Mouse (Mus musculus) heart, embryonic 12.5 days (tissue): ENCODE measurements around the gene Mbnl1. TPM values are rescaled to one million over a fixed set of nuclear protein-coding genes. Genes with fewer than 3 reads are reported as not detected.

Experiments used
- ATAC-seq: fragments of 200-750 bp; cut with Nextera tagmentation; 2 replicates; pipeline ENCODE4 v1.8.0; 2017; ENCODE audit warnings: moderate TSS enrichment, moderate library complexity; ENCODE audit not compliant: insufficient number of reproducible peaks, low FRiP score
- H3K27ac ChIP-seq: fragments of 300-500 bp; sonication (generic); 2 replicates; pipeline ENCODE4 v1.5.1; 2016; ENCODE audit warnings: mild to moderate bottlenecking, moderate library complexity; ENCODE audit not compliant: poor library complexity, severe bottlenecking
- H3K27me3 ChIP-seq: fragments of 300-500 bp; sonication (generic); replicated peaks from 2 replicates; pipeline ENCODE4 v1.6.1; 2016; ENCODE audit warnings: mild to moderate bottlenecking, moderate library complexity
- H3K36me3 ChIP-seq: fragments of 300-500 bp; sonication (generic); 2 replicates; pipeline ENCODE4 v1.6.1; 2016; ENCODE audit warnings: mild to moderate bottlenecking, moderate library complexity
- H3K4me1 ChIP-seq: fragments of 300-500 bp; sonication (generic); replicated peaks from 2 replicates; pipeline ENCODE4 v1.6.1; 2016; ENCODE audit warnings: mild to moderate bottlenecking
- H3K4me2 ChIP-seq: fragments of 300-500 bp; sonication (generic); 2 replicates; pipeline ENCODE4 v1.6.1; 2016; ENCODE audit warnings: mild to moderate bottlenecking, moderate library complexity
- H3K4me3 ChIP-seq: fragments of 300-500 bp; sonication (generic); 2 replicates; pipeline ENCODE4 v1.5.1; 2016; ENCODE audit warnings: mild to moderate bottlenecking
- H3K9ac ChIP-seq: fragments of 300-500 bp; sonication (generic); 2 replicates; pipeline ENCODE4 v1.6.1; 2016; ENCODE audit warnings: mild to moderate bottlenecking, moderate library complexity
- H3K9me3 ChIP-seq: fragments of 300-500 bp; sonication (generic); replicated peaks from 2 replicates; pipeline ENCODE4 v1.6.1; 2016; ENCODE audit warnings: mild to moderate bottlenecking, moderate library complexity
- WGBS: fragments of 180-500 bp; shearing (Covaris S2); methylation state at CpG from one replicate; pipeline ENCODE4 v1.1.7; 2016; 5-methylcytosine and 5-hydroxymethylcytosine counted together
- polyA plus RNA-seq: library from polyadenylated mRNA; unstranded; fragments of >200 nt; fragmentation: Nextera tagmentation; extraction: Ambion mirVana; gene quantifications from 2 replicates; pipeline ENCODE4 v1.2.1, GENCODE M21; 2016

Gene Mbnl1
- polyA plus RNA-seq, 1 experiment from 2014 or later = 77.4 TPM

DNA sequence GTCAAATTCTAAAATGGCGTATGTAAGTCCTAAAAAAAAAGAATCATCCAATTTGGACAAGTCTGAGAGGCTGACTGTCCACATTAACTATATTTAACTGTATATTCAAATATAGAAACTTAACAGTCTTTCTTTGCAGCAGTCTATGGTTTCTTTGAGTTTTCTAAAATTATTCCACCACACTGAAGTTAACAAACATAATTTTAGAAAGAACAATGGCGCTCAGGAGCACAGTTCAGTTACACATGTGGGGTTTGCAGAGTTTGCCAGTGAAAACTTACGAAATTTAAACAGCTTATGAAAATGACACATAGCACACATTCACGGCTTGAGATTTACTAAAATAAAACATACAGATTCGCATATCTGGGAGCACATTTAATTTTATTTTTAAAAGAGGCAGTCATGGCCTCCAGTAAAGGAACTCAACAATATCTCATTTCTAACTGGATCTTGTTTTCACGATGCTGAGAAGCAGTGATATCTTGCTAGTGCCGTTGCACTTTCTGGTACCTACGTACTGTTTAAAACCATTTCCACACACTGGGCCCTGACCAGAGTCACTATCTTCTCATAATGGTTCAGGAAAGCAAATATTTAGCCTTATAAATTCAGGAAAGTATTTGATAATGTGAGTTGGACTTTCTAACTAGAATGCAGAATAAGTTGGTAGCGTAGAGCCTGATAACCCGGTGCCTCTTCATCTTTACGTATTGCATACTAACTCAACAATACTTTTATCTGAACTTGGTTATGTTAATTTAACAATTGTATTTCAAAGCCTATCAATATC is 1.4 kb downstream of the Mbnl1 start:
- Histone ChIP-seq H3K4me1 (0 out of 2 replicates have a peak, but pooled peaks cover 4% of the 10 kb centered on the region), H3K4me2 (no peak overlapping the region), H3K27ac (no peak overlapping the region), H3K27me3 (no peaks in the 10 kb centered on the region), H3K9me3 (no peaks in the 10 kb centered on the region), H3K9ac (no peak overlapping the region), H3K36me3 (no peaks in the 10 kb centered on the region), H3K4me3 (no peak overlapping the region)
- no peak for ATAC-seq
- WGBS = 87% methylated on average over 11 of the region's 11 CpGs

DNA sequence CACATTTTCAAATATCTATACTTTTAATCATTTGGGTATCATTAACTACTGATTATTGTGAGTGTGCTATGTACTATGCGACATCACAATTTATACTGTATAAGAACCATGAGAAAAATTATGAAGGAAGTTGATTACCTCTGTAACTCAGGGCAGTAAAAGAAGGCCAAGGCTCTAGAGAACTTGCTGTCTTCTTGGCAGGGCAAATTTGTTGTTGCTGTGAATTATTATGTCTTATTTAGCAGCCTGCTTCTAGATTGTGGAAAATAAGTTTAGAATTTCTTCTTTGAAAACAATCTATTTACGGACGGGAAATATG is 2.0 kb downstream of the Mbnl1 start:
- no peaks in the 10 kb centered on the region for H3K36me3 ChIP-seq
- no peak overlapping the region for H3K4me3 ChIP-seq
- H3K4me1 ChIP-seq = 0 out of 2 replicates have a peak, but pooled peaks cover under 1% of the 10 kb centered on the region
- ATAC-seq = no peak
- H3K27me3 ChIP-seq = no peaks in the 10 kb centered on the region
- 93% methylated on average over 3 of the region's 3 CpGs for WGBS
- no peak overlapping the region for H3K4me2 ChIP-seq
- H3K27ac ChIP-seq = no peak overlapping the region
- no peak overlapping the region for H3K9ac ChIP-seq
- H3K9me3 ChIP-seq = no peaks in the 10 kb centered on the region

GRCm38 (mm10) chr3:60475055-60475454 is 2.4 kb downstream of the Mbnl1 start:
- Histone ChIP-seq H3K27ac (no peak overlapping the region), H3K9ac (no peak overlapping the region), H3K27me3 (no peaks in the 10 kb centered on the region), H3K4me1 (no peaks in the 10 kb centered on the region), H3K9me3 (no peaks in the 10 kb centered on the region), H3K4me3 (no peak overlapping the region), H3K36me3 (no peaks in the 10 kb centered on the region), H3K4me2 (no peak overlapping the region)
- 87% methylated on average over 2 of the region's 2 CpGs for WGBS
- ATAC-seq = no peak

- ATAC-seq = no peak
- Histone ChIP-seq H3K27me3 (no peaks in the 10 kb centered on the region), H3K36me3 (no peaks in the 10 kb centered on the region), H3K27ac (no peak overlapping the region), H3K9ac (no peak overlapping the region), H3K4me3 (no peak overlapping the region), H3K9me3 (no peaks in the 10 kb centered on the region), H3K4me2 (no peak overlapping the region), H3K4me1 (no peaks in the 10 kb centered on the region)
- WGBS = 78% methylated on average over 6 of the region's 6 CpGs
Observed at GRCm38 (mm10) chr3:60476751-60477255, 4.2 kb downstream of the Mbnl1 start.

GRCm38 (mm10) chr3:60478433-60478832 is 5.8 kb downstream of the Mbnl1 start:
- Histone ChIP-seq H3K36me3 (no peaks in the 10 kb centered on the region), H3K4me1 (no peaks in the 10 kb centered on the region), H3K4me2 (no peak overlapping the region), H3K27me3 (no peaks in the 10 kb centered on the region), H3K9ac (no peak overlapping the region), H3K9me3 (no peaks in the 10 kb centered on the region), H3K4me3 (no peak overlapping the region), H3K27ac (no peak overlapping the region)
- ATAC-seq = no peak
- WGBS = 71% methylated on average over 2 of the region's 2 CpGs

GRCm38 (mm10) chr3:60480716-60481115 is 8.1 kb downstream of the Mbnl1 start:
- H3K27ac ChIP-seq = no peak overlapping the region
- H3K4me1 ChIP-seq = 0 out of 2 replicates have a peak, but pooled peaks cover 2% of the 10 kb centered on the region
- 85% methylated on average over 2 of the region's 2 CpGs for WGBS
- H3K9me3 ChIP-seq = no peaks in the 10 kb centered on the region
- no peaks in the 10 kb centered on the region for H3K27me3 ChIP-seq
- no peak overlapping the region for H3K9ac ChIP-seq
- H3K4me3 ChIP-seq = no peak overlapping the region
- ATAC-seq = no peak
- no peaks in the 10 kb centered on the region for H3K36me3 ChIP-seq
- H3K4me2 ChIP-seq = no peak overlapping the region

GRCm38 (mm10) chr3:60481740-60482399 is 9.2 kb downstream of the Mbnl1 start:
- Histone ChIP-seq H3K36me3 (no peaks in the 10 kb centered on the region), H3K4me1 (0 out of 2 replicates have a peak, but pooled peaks cover 2% of the 10 kb centered on the region), H3K9ac (no peak overlapping the region), H3K9me3 (no peaks in the 10 kb centered on the region), H3K27me3 (no peaks in the 10 kb centered on the region), H3K27ac (no peak overlapping the region), H3K4me3 (no peak overlapping the region), H3K4me2 (no peak overlapping the region)
- 90% methylated on average over 2 of the region's 2 CpGs for WGBS
- ATAC-seq = no peak

DNA sequence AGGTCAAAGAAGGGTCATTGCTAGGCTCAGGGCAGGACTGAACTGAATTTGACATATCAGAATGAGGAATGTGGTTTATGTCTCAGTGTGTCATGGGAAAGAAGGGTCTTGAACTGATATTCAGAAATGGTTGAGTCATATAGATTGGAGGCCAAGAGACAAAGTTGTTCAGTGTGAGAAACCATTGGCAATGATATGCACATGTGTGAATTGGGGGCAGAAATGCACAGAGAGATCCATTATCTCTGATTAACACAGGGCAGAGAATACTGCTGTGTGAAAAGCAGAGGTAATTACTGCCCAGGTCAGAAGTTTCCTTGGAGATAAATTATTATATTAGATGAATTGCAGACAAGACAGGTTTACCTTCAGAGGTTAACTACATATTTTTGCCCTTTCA is 10.7 kb downstream of the Mbnl1 start:
- Histone ChIP-seq H3K9ac (no peak overlapping the region), H3K27me3 (no peaks in the 10 kb centered on the region), H3K27ac (no peak overlapping the region), H3K9me3 (no peaks in the 10 kb centered on the region), H3K4me3 (no peak overlapping the region), H3K4me2 (no peak overlapping the region), H3K36me3 (no peaks in the 10 kb centered on the region), H3K4me1 (0 out of 2 replicates have a peak, but pooled peaks cover 2% of the 10 kb centered on the region)
- ATAC-seq = no peak

- Histone ChIP-seq H3K27ac (no peak overlapping the region), H3K9ac (no peak overlapping the region), H3K4me1 (0 out of 2 replicates have a peak, but pooled peaks cover 2% of the 10 kb centered on the region), H3K4me2 (no peak overlapping the region), H3K4me3 (no peak overlapping the region), H3K27me3 (no peaks in the 10 kb centered on the region), H3K9me3 (no peaks in the 10 kb centered on the region), H3K36me3 (no peaks in the 10 kb centered on the region)
- no peak for ATAC-seq
- WGBS = 80% methylated on average over 4 of the region's 4 CpGs
Observed at GRCm38 (mm10) chr3:60485987-60486712, 13.5 kb downstream of the Mbnl1 start.

- Histone ChIP-seq H3K36me3 (no peaks in the 10 kb centered on the region), H3K9ac (no peak overlapping the region), H3K4me3 (no peak overlapping the region), H3K27ac (no peak overlapping the region), H3K4me1 (0 out of 2 replicates have a peak, but pooled peaks cover 2% of the 10 kb centered on the region), H3K9me3 (no peaks in the 10 kb centered on the region), H3K4me2 (no peak overlapping the region), H3K27me3 (no peaks in the 10 kb centered on the region)
- WGBS = 76% methylated on average over 3 of the region's 3 CpGs
- no peak for ATAC-seq
Observed at GRCm38 (mm10) chr3:60486713-60487170, 14.1 kb downstream of the Mbnl1 start.

DNA sequence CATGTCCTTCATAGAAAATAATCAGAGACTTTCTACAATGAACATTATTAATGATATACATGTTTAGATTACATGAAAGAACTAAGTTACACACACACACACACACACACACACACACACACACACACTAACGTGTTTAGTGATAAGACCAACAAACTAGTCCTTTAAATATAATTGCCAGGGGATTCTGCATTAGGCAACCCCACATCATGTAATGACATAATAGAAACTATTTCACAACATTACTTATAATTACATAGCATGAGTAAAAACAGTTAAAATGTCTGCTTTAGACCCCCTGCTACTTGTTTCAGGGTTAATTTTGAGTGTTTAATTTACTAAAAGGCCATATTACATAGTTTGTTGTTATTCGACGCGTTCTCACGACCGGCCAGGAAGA is 16.9 kb downstream of the Mbnl1 start:
- H3K9me3 ChIP-seq = no peaks in the 10 kb centered on the region
- H3K4me2 ChIP-seq = no peak overlapping the region
- no peaks in the 10 kb centered on the region for H3K27me3 ChIP-seq
- no peak overlapping the region for H3K4me3 ChIP-seq
- no peaks in the 10 kb centered on the region for H3K36me3 ChIP-seq
- H3K9ac ChIP-seq = no peak overlapping the region
- no peak overlapping the region for H3K27ac ChIP-seq
- 91% methylated on average over 6 of the region's 6 CpGs for WGBS
- ATAC-seq = no peak
- H3K4me1 ChIP-seq = no peaks in the 10 kb centered on the region
